Mouse (Mus musculus): ENCODE data around the gene Rpl23a. TPM values are rescaled to one million over a fixed set of nuclear protein-coding genes. Genes with fewer than 3 reads are reported as not detected.

Rpl23a gene
- polyA plus RNA-seq, 1 experiment from 2014 or later: 1,241 TPM

GRCm38 (mm10) chr11:78171328-78171727 is 12.1 kb downstream of the Rpl23a start:
- Histone ChIP-seq H3K27me3 (replicated peaks; ENCODE audit: control insufficient read depth, insufficient read depth, low read length) (no peaks in the 10 kb centered on the region), H3K4me1 (ENCODE audit: control insufficient read depth, insufficient read depth, low read length) (peaks cover 28% of the 10 kb centered on the region), H3K4me3 (ENCODE audit: low read length) (no peak overlapping the region), H3K27ac (ENCODE audit: low read length) (no peak overlapping the region), H3K4me2 (ENCODE audit: low read depth, low read length) (no peak overlapping the region), H3K9ac (ENCODE audit: low read depth, low read length) (no peak overlapping the region), H3K36me3 (ENCODE audit: control insufficient read depth, insufficient read depth, low read length) (no peaks in the 10 kb centered on the region), H3K9me3 (ENCODE audit: control insufficient read depth, low read length) (no peaks in the 10 kb centered on the region)
- ATAC-seq: no peak
- 73% methylated on average over 4 of the region's 4 CpGs for WGBS

- no peaks in the 10 kb centered on the region for H3K9me3 ChIP-seq (ENCODE audit: control insufficient read depth, low read length)
- no peak overlapping the region for H3K4me3 ChIP-seq (ENCODE audit: low read length)
- H3K27ac ChIP-seq (ENCODE audit: low read length): peak overlapping the region; percentile 40
- peaks cover 31% of the 10 kb centered on the region for H3K4me1 ChIP-seq (ENCODE audit: control insufficient read depth, insufficient read depth, low read length)
- no peak overlapping the region for H3K9ac ChIP-seq (ENCODE audit: low read depth, low read length)
- 0 out of 2 replicates have a peak, but pooled peaks have one; percentile 14 for ATAC-seq
- 80% methylated on average over 15 of the region's 15 CpGs for WGBS
- H3K4me2 ChIP-seq (ENCODE audit: low read depth, low read length): no peak overlapping the region
- H3K27me3 ChIP-seq (replicated peaks; ENCODE audit: control insufficient read depth, insufficient read depth, low read length): no peaks in the 10 kb centered on the region
- no peaks in the 10 kb centered on the region for H3K36me3 ChIP-seq (ENCODE audit: control insufficient read depth, insufficient read depth, low read length)
Observed at GRCm38 (mm10) chr11:78170306-78170705, 13.1 kb downstream of the Rpl23a start.

DNA sequence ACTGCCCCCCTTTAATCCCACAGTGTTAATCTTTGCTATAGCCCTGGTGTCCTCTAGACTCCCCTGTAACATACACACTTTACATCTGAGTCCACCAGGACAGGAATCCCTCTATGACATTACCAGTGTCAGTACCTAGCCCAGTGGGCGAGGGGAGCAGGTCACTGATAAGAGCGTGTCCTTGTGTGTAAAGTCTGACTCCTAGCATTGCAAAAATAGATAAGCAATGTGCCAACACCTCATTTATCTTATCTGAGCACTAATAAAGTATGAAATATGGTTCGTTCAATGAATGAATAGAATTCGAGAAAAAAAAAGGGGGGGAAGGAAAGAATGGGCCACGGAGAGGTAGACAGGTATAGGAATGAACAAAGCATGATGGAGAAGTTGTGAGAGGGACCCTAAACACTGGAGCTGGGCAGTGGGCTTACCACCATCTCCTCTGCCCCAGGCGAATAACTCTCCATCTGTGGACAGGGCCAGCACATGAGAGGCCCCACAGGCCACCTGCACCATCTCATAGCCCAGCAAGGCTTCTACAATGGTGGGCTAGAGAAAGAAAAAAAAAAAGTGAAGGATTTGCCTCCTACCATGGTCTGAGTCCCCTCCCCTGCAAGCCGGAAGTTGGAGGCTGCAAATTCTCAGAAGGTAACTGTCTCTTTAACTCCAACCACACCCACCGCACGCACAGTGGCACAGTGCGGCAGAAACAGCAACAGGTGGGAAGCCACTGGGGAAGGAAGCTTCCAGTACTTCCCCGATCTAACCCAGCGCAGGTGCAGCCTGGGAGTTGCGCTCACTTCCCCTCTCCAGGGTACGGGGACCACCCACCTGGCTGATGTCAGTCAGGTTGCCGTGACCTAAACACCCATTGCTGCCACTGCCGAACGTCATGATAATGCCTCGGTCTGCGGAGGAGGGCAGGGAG is 14.6 kb downstream of the Rpl23a start:
- peak; percentile 31 for ATAC-seq
- peaks cover 27% of the 10 kb centered on the region for H3K4me1 ChIP-seq (ENCODE audit: control insufficient read depth, insufficient read depth, low read length)
- H3K4me2 ChIP-seq (ENCODE audit: low read depth, low read length): peak overlapping the region; percentile 54
- H3K27me3 ChIP-seq (replicated peaks; ENCODE audit: control insufficient read depth, insufficient read depth, low read length): no peaks in the 10 kb centered on the region
- no peaks in the 10 kb centered on the region for H3K36me3 ChIP-seq (ENCODE audit: control insufficient read depth, insufficient read depth, low read length)
- peak overlapping the region; percentile 89 for H3K27ac ChIP-seq (ENCODE audit: low read length)
- no peaks in the 10 kb centered on the region for H3K9me3 ChIP-seq (ENCODE audit: control insufficient read depth, low read length)
- WGBS: 37% methylated on average over 19 of the region's 19 CpGs
- peak overlapping the region; percentile 30 for H3K4me3 ChIP-seq (ENCODE audit: low read length)
- H3K9ac ChIP-seq (ENCODE audit: low read depth, low read length): peak overlapping the region; percentile 46; the same call in 1 of the 2 replicates

GRCm38 (mm10) chr11:78167257-78167959 is 16.0 kb downstream of the Rpl23a start:
- no peaks in the 10 kb centered on the region for H3K27me3 ChIP-seq (replicated peaks; ENCODE audit: control insufficient read depth, insufficient read depth, low read length)
- H3K4me2 ChIP-seq (ENCODE audit: low read depth, low read length): peak overlapping the region; percentile 14; the same call in 1 of the 2 replicates
- WGBS: 86% methylated on average over 14 of the region's 14 CpGs
- peaks cover 32% of the 10 kb centered on the region for H3K4me1 ChIP-seq (ENCODE audit: control insufficient read depth, insufficient read depth, low read length)
- peak overlapping the region; percentile 99; the same call in 1 of the 2 replicates for H3K27ac ChIP-seq (ENCODE audit: low read length)
- H3K36me3 ChIP-seq (ENCODE audit: control insufficient read depth, insufficient read depth, low read length): no peaks in the 10 kb centered on the region
- H3K9ac ChIP-seq (ENCODE audit: low read depth, low read length): 0 out of 2 replicates have a peak overlapping the region, but pooled peaks have one; percentile 27
- ATAC-seq: no peak
- no peak overlapping the region for H3K4me3 ChIP-seq (ENCODE audit: low read length)
- H3K9me3 ChIP-seq (ENCODE audit: control insufficient read depth, low read length): no peaks in the 10 kb centered on the region

- H3K9ac ChIP-seq (ENCODE audit: low read depth, low read length): peak overlapping the region; percentile 99; the same call in 1 of the 2 replicates
- no peaks in the 10 kb centered on the region for H3K9me3 ChIP-seq (ENCODE audit: control insufficient read depth, low read length)
- H3K36me3 ChIP-seq (ENCODE audit: control insufficient read depth, insufficient read depth, low read length): peaks cover 5% of the 10 kb centered on the region; the same call in 1 of the 2 replicates
- peaks cover 40% of the 10 kb centered on the region for H3K4me1 ChIP-seq (ENCODE audit: control insufficient read depth, insufficient read depth, low read length)
- ATAC-seq: no peak
- H3K27ac ChIP-seq (ENCODE audit: low read length): peak overlapping the region; percentile 99
- H3K4me3 ChIP-seq (ENCODE audit: low read length): no peak overlapping the region
- WGBS: 60% methylated on average over 6 of the region's 6 CpGs
- no peaks in the 10 kb centered on the region for H3K27me3 ChIP-seq (replicated peaks; ENCODE audit: control insufficient read depth, insufficient read depth, low read length)
- H3K4me2 ChIP-seq (ENCODE audit: low read depth, low read length): peak overlapping the region; percentile 94
Observed at GRCm38 (mm10) chr11:78166640-78167039, 16.7 kb downstream of the Rpl23a start.

DNA sequence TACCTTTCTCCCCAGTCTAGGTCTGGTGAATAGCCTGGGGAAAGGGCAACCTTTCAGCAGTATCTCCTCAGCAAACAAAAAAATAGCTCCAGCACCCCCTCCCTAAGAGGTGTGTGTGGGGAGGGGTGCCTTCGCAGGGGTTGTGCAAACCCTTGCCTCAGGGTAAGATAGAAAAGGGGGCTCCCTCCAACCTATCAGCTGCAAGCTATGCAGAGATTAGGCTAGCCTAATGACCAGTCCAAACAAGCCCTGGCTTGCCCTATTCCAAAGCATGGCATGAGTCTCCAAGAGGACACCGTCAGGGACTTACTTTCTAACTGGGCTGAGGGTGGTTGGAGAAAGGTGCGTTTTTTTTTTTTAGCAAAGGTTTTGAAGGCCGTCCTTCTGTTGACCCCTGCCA is 17.2 kb downstream of the Rpl23a start:
- 45% methylated on average over 4 of the region's 4 CpGs for WGBS
- Histone ChIP-seq H3K36me3 (ENCODE audit: control insufficient read depth, insufficient read depth, low read length) (peaks cover 9% of the 10 kb centered on the region), H3K9me3 (ENCODE audit: control insufficient read depth, low read length) (no peaks in the 10 kb centered on the region), H3K4me1 (ENCODE audit: control insufficient read depth, insufficient read depth, low read length) (peaks cover 44% of the 10 kb centered on the region), H3K27ac (ENCODE audit: low read length) (peak overlapping the region; percentile 99), H3K27me3 (replicated peaks; ENCODE audit: control insufficient read depth, insufficient read depth, low read length) (no peaks in the 10 kb centered on the region), H3K4me2 (ENCODE audit: low read depth, low read length) (peak overlapping the region; percentile 94), H3K9ac (ENCODE audit: low read depth, low read length) (peak overlapping the region; percentile 99), H3K4me3 (ENCODE audit: low read length) (peak overlapping the region; percentile 99)
- ATAC-seq: no peak

- 1% methylated on average over 16 of the region's 16 CpGs for WGBS
- Histone ChIP-seq H3K4me2 (ENCODE audit: low read depth, low read length) (peak overlapping the region; percentile 94), H3K36me3 (ENCODE audit: control insufficient read depth, insufficient read depth, low read length) (peaks cover 12% of the 10 kb centered on the region), H3K9me3 (ENCODE audit: control insufficient read depth, low read length) (no peaks in the 10 kb centered on the region), H3K4me1 (ENCODE audit: control insufficient read depth, insufficient read depth, low read length) (peaks cover 48% of the 10 kb centered on the region), H3K4me3 (ENCODE audit: low read length) (peak overlapping the region; percentile 99), H3K27me3 (replicated peaks; ENCODE audit: control insufficient read depth, insufficient read depth, low read length) (no peaks in the 10 kb centered on the region), H3K9ac (ENCODE audit: low read depth, low read length) (peak overlapping the region; percentile 99), H3K27ac (ENCODE audit: low read length) (peak overlapping the region; percentile 99)
- ATAC-seq: peak; percentile 53
Observed at GRCm38 (mm10) chr11:78165761-78166109, 17.6 kb downstream of the Rpl23a start.

DNA sequence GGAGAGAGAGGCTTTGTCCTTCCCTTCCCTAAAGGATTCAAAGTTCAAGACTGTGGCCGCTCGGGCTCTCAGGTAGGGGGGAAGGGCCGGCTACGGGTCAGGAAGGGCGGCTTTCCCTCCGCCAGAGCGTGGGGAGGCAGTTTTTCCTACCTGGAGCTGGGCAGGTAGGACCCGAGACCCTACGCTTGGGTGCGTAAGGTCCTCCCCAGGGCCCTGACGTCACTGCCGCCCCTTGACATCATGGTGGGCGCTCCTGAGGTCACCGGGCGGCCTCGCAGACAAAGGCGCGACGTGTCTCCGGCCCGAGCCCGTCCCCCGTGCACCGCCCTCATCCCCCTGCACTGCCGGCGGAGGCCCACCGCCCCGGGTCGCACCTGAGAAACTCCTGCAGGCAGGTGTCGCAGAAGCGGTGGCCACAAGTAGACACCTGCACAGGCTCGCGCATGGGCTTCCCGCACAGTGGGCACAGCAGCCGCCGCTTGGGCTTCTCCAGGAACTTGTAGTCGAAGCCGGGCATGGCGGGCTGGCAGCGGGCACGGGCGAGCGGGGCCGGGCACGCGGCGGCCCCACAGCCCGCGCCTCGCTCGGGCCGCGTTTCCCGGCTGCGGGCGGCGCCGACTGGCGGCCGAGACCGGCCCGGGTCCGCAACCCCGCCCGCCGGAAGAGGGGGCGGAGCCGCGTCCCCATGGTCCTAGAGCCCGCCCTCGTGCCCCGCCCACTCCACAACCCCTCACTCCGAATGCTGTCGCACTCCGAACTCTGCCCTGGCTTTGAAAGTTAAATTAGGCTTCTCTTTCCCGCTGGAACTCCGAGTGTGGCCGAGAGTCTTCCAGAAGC is 18.2 kb downstream of the Rpl23a start, which contains the start of gene Traf4:
Gene Traf4 (minus strand): TSS at position 666 of the 837 bp plus-strand sequence.
- Histone ChIP-seq H3K9me3 (ENCODE audit: control insufficient read depth, low read length) (no peaks in the 10 kb centered on the region), H3K4me3 (ENCODE audit: low read length) (peak within 1 kb of the TSS; percentile 99), H3K36me3 (ENCODE audit: control insufficient read depth, insufficient read depth, low read length) (peaks cover 16% of the 10 kb centered on the region), H3K4me2 (ENCODE audit: low read depth, low read length) (peak within 1 kb of the TSS; percentile 94), H3K27me3 (replicated peaks; ENCODE audit: control insufficient read depth, insufficient read depth, low read length) (no peaks in the 10 kb centered on the region), H3K27ac (ENCODE audit: low read length) (peak within 1 kb of the TSS; percentile 99), H3K4me1 (ENCODE audit: control insufficient read depth, insufficient read depth, low read length) (peaks cover 49% of the 10 kb centered on the region), H3K9ac (ENCODE audit: low read depth, low read length) (peak within 1 kb of the TSS; percentile 99)
- ATAC-seq: peak; percentile 81
- under 1% methylated on average over 72 of the region's 78 CpGs for WGBS

Data from intestine, embryonic 16.5 days (tissue).